12 mouse cellular contexts compared by ENCODE assay signal in the genomic region with DNA sequence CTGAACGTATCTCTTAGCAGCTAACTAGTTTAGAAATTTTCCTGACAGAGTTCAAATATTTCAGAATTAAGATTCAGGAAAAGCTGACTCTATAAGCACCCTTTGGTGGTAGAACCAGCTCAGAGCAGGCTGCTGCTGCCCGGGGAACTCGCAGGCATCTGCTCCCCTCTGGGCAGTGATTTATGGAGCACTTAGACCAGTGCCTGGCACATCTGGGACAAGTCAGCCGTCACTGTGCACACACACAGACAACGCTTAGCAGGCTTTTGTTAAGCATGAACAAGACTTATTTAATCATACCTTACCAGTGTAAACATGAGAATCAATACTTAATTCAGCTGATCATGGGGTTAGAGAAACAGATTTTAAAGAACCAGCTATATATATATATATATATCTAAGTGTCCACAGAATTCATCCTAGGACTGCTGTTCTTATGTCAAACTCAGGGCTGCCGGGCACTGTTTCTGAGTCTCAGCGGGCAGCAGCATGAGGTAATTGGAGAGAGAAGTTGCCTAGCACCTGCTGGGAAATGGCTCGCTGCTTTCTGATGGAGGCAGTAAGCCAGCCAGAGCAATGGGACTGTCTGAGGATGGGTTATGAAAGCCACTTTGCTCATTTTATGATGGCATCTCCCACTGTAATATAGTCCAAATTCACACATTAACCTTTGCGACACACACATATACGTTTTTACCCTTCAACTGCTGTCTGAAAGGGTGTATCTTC. TPM values are rescaled to one million over a fixed set of nuclear protein-coding genes. Genes with fewer than 3 reads are reported as not detected.
DNase-seq lines count a peak whose midpoint lies in the region; ATAC-seq and TF ChIP-seq lines count a peak whose summit lies in the region.
"Had no signal": no experiment of that assay in that cellular context is flagged by ENCODE, and none has a peak within 500 bp of the region (broad histone marks: within the 10 kb centered on the region; RNA-seq: fewer than 3 reads in every experiment).

No protein-coding gene starts in this region.

- 32% methylated on average over 10 of the region's 10 CpGs for WGBS in hindbrain, postnatal 0 days
- 54% methylated on average over 10 of the region's 10 CpGs for WGBS in forebrain, embryonic 13.5 days

- peak; percentile 53; the same call in 1 of the 2 replicates for ATAC-seq in hindbrain, postnatal 0 days
- no peak for ATAC-seq in forebrain, embryonic 13.5 days
- ATAC-seq: intestine, embryonic 16.5 days had no signal

- no peaks in the 10 kb centered on the region for H3K9me3 ChIP-seq in hindbrain, postnatal 0 days (ENCODE audit: low read length)
- no peaks in the 10 kb centered on the region for H3K9me3 ChIP-seq in forebrain, embryonic 13.5 days (replicated peaks)
- H3K9me3 ChIP-seq: lung, embryonic 15.5 days; midbrain, embryonic 12.5 days had no signal

- H3K4me2 ChIP-seq in hindbrain, postnatal 0 days (ENCODE audit: low read depth, low read length) = no peak overlapping the region
- H3K4me2 ChIP-seq in forebrain, embryonic 13.5 days = no peak overlapping the region
- H3K4me2 ChIP-seq: heart, embryonic 13.5 days; lung, embryonic 15.5 days; midbrain, embryonic 12.5 days had no signal

- no peak overlapping the region for H3K27ac ChIP-seq in hindbrain, postnatal 0 days
- no peak overlapping the region for H3K27ac ChIP-seq in forebrain, embryonic 13.5 days
- H3K27ac ChIP-seq: heart, embryonic 13.5 days; lung, embryonic 15.5 days; midbrain, embryonic 12.5 days had no signal

- no peaks in the 10 kb centered on the region for H3K27me3 ChIP-seq in hindbrain, postnatal 0 days (ENCODE audit: insufficient read depth, low read length)
- H3K27me3 ChIP-seq in forebrain, embryonic 13.5 days = no peaks in the 10 kb centered on the region
- H3K27me3 ChIP-seq: lung, embryonic 15.5 days; midbrain, embryonic 12.5 days had no signal

- peak; percentile 55 for DNase-seq in heart, adult 11 months
- no peak for DNase-seq in heart, postnatal 10 days
- peak; percentile 17 for DNase-seq in right cerebral cortex, postnatal 14 days
- DNase-seq in right cerebral cortex, postnatal 36 days (ENCODE audit: low spot score in 2 of 2) = no peak
- peak; percentile 53 for DNase-seq in hindbrain, postnatal 0 days (ENCODE audit: low spot score)
- no peak for DNase-seq in ovary, adult 18-20 months (ENCODE audit: low spot score)
- DNase-seq: thymus, adult 18-20 months had no signal

- H3K9ac ChIP-seq in hindbrain, postnatal 0 days (replicated peaks; ENCODE audit: low read length) = no peak overlapping the region
- H3K9ac ChIP-seq in forebrain, embryonic 13.5 days = no peak overlapping the region
- H3K9ac ChIP-seq: heart, embryonic 13.5 days; lung, embryonic 15.5 days; midbrain, embryonic 12.5 days had no signal

- intact Hi-C loops in heart, postnatal 10 days (cut with DNase I) = no loop called here

- no peak for TF ChIP-seq CTCF in hindbrain, postnatal 0 days (IDR thresholded peaks at IDR 0.05; ENCODE audit: low read depth)

- H3K36me3 ChIP-seq in hindbrain, postnatal 0 days (ENCODE audit: insufficient read depth, low read length) = no peaks in the 10 kb centered on the region
- H3K36me3 ChIP-seq in forebrain, embryonic 13.5 days (ENCODE audit: poor library complexity, severe bottlenecking) = no peaks in the 10 kb centered on the region
- H3K36me3 ChIP-seq: heart, embryonic 13.5 days; lung, embryonic 15.5 days; midbrain, embryonic 12.5 days had no signal

- no peak overlapping the region for H3K4me3 ChIP-seq in hindbrain, postnatal 0 days (ENCODE audit: low read length)
- H3K4me3 ChIP-seq in forebrain, embryonic 13.5 days = no peak overlapping the region
- H3K4me3 ChIP-seq: heart, embryonic 13.5 days; lung, embryonic 15.5 days; midbrain, embryonic 12.5 days had no signal

- peaks cover 16% of the 10 kb centered on the region; the same call in 1 of the 2 replicates for H3K4me1 ChIP-seq in hindbrain, postnatal 0 days (ENCODE audit: insufficient read depth, low read length)
- H3K4me1 ChIP-seq in forebrain, embryonic 13.5 days = peaks cover 20% of the 10 kb centered on the region
- H3K4me1 ChIP-seq: heart, embryonic 13.5 days had no signal

RNA-seq across cellular contexts. Expression of gene Tjp1, which starts 14.0 kb away (rescaled TPM):
- total RNA-seq in heart, postnatal 10 days (2021) = 100 to 1,000 TPM; 143 to 169 TPM
- 46.2 and 69.5 TPM in 2 replicates for total RNA-seq in hindbrain, postnatal 0 days (2014; rRNA removed)
- polyA plus RNA-seq in hindbrain, postnatal 0 days (2015; fragmentation: Nextera tagmentation; extraction: Ambion mirVana) = 20.2 and 24.2 TPM in 2 replicates
- polyA plus RNA-seq in forebrain, embryonic 13.5 days (2015; fragmentation: Nextera tagmentation; extraction: Ambion mirVana) = 19.9 and 22.4 TPM in 2 replicates

Comparison
In these comparisons a context has a peak if more than half of its experiments do, and no peak if none do; other contexts are left out.
1. DNase-seq: peak in heart, adult 11 months (single experiment), right cerebral cortex, postnatal 14 days (single experiment) and hindbrain, postnatal 0 days (single experiment); none in heart, postnatal 10 days (0 of 2), right cerebral cortex, postnatal 36 days (0 of 2) and ovary, adult 18-20 months (single experiment).